Mouse (Mus musculus) hindbrain, embryonic 12.5 days (tissue): ENCODE measurements around the gene Gm21977. TPM values are rescaled to one million over a fixed set of nuclear protein-coding genes. Genes with fewer than 3 reads are reported as not detected.
"Not testable (repeated sequence)": the region's sequence is repeated elsewhere in the genome, so short reads cannot be mapped to it uniquely, and the experiment has no call there.

Experiments
- ATAC-seq: fragments of 200-750 bp; cut with Nextera tagmentation; 2 replicates; pipeline ENCODE4 v1.8.0; 2017; ENCODE audit warnings: moderate TSS enrichment; ENCODE audit not compliant: low FRiP score
- H3K27ac ChIP-seq: fragments of 300-500 bp; sonication (generic); 2 replicates; pipeline ENCODE4 v1.5.1; 2016; ENCODE audit warnings: mild to moderate bottlenecking
- H3K27me3 ChIP-seq: fragments of 300-500 bp; sonication (generic); 2 replicates; pipeline ENCODE4 v1.6.1; 2016; ENCODE audit warnings: mild to moderate bottlenecking
- H3K36me3 ChIP-seq: fragments of 300-500 bp; sonication (generic); 2 replicates; pipeline ENCODE4 v1.6.1; 2016; ENCODE audit warnings: mild to moderate bottlenecking
- H3K4me1 ChIP-seq: fragments of 300-500 bp; sonication (generic); 2 replicates; pipeline ENCODE4 v1.6.1; 2016
- H3K4me2 ChIP-seq: fragments of 300-500 bp; sonication (generic); replicated peaks from 2 replicates; pipeline ENCODE4 v1.6.1; 2016; ENCODE audit warnings: mild to moderate bottlenecking
- H3K4me3 ChIP-seq: fragments of 300-500 bp; sonication (generic); 2 replicates; pipeline ENCODE4 v1.5.1; 2016; ENCODE audit warnings: mild to moderate bottlenecking
- H3K9ac ChIP-seq: fragments of 300-500 bp; sonication (generic); 2 replicates; pipeline ENCODE4 v1.6.1; 2016; ENCODE audit warnings: mild to moderate bottlenecking, moderate library complexity
- H3K9me3 ChIP-seq: fragments of 300-500 bp; sonication (generic); replicated peaks from 2 replicates; pipeline ENCODE4 v1.6.1; 2016; ENCODE audit warnings: mild to moderate bottlenecking
- WGBS: fragments of 180-500 bp; shearing (Covaris S2); methylation state at CpG from one replicate; pipeline ENCODE4 v1.1.7; 2016; 5-methylcytosine and 5-hydroxymethylcytosine counted together
- polyA plus RNA-seq: library from polyadenylated mRNA; unstranded; fragments of >200 nt; fragmentation: Nextera tagmentation; extraction: Ambion mirVana; gene quantifications from 2 replicates; pipeline ENCODE4 v1.2.1, GENCODE M21; 2016

Gene Gm21977
- not detected in 2 replicates for polyA plus RNA-seq

- not testable (repeated sequence) for H3K4me3 ChIP-seq
- no CpG with 5 or more reads among the region's 3 CpGs for WGBS
Observed at GRCm38 (mm10) chr14:42853377-42853776, at the start of gene Gm21977. Gene Gm21977, minus strand, starts transcription at chr14:42853477.

More at GRCm38 (mm10) chr14:42853377-42853776, at the start of gene Gm21977:
- not testable (repeated sequence) for H3K4me1 ChIP-seq, H3K9me3 ChIP-seq, H3K4me2 ChIP-seq, H3K27ac ChIP-seq, H3K9ac ChIP-seq, H3K36me3 ChIP-seq, H3K27me3 ChIP-seq, ATAC-seq

Other genes starting within 250 kb of the Gm21977 start
- gene Gm3633, start 211.6 kb downstream of the Gm21977 start, polyA plus RNA-seq, result not detected in 2 replicates
- gene Gm10378, start 197.5 kb downstream of the Gm21977 start, polyA plus RNA-seq, result not detected in 2 replicates
- not detected in 2 replicates for gene Gm3015, start 84.7 kb downstream of the Gm21977 start, polyA plus RNA-seq
- not detected in 2 replicates for gene Gm10377, start 55.5 kb downstream of the Gm21977 start, polyA plus RNA-seq
- not detected in 2 replicates for gene Gm8082, start 140.1 kb upstream of the Gm21977 start, polyA plus RNA-seq
- not detected in 2 replicates for gene Gm10376, start 162.2 kb upstream of the Gm21977 start, polyA plus RNA-seq
- gene Gm8094, start 223.2 kb upstream of the Gm21977 start, polyA plus RNA-seq, result not detected in 2 replicates
- gene Gm8104, start 247.1 kb upstream of the Gm21977 start, polyA plus RNA-seq, result not detected in 2 replicates